Mouse (Mus musculus) embryonic facial prominence, embryonic 12.5 days (tissue): Measurements from ENCODE around the gene Ptbp1. TPM values are rescaled to one million over a fixed set of nuclear protein-coding genes. Genes with fewer than 3 reads are reported as not detected.
A peak's percentile ranks its signal among the peaks of the same experiment; 100 is the strongest.

Source experiments
- ATAC-seq: fragments of 200-750 bp; cut with Nextera tagmentation; 2 replicates; pipeline ENCODE4 v1.8.0; 2017; ENCODE audit not compliant: insufficient number of reproducible peaks, insufficient read depth, low FRiP score, low TSS enrichment
- H3K27ac ChIP-seq: fragments of 300-500 bp; sonication (generic); 2 replicates; pipeline ENCODE4 v1.5.1; 2016; ENCODE audit warnings: mild to moderate bottlenecking
- H3K27me3 ChIP-seq: fragments of 300-500 bp; sonication (generic); 2 replicates; pipeline ENCODE4 v1.6.1; 2016; ENCODE audit warnings: mild to moderate bottlenecking, moderate library complexity
- H3K36me3 ChIP-seq: fragments of 300-500 bp; sonication (generic); 2 replicates; pipeline ENCODE4 v1.6.1; 2016; ENCODE audit warnings: mild to moderate bottlenecking
- H3K4me1 ChIP-seq: fragments of 300-500 bp; sonication (generic); 2 replicates; pipeline ENCODE4 v1.6.1; 2016
- H3K4me2 ChIP-seq: fragments of 300-500 bp; sonication (generic); replicated peaks from 2 replicates; pipeline ENCODE4 v1.6.1; 2016; ENCODE audit warnings: mild to moderate bottlenecking, moderate library complexity
- H3K4me3 ChIP-seq: fragments of 300-500 bp; sonication (generic); 2 replicates; pipeline ENCODE4 v1.5.1; 2016; ENCODE audit warnings: mild to moderate bottlenecking
- H3K9ac ChIP-seq: fragments of 300-500 bp; sonication (generic); 2 replicates; pipeline ENCODE4 v1.6.1; 2016; ENCODE audit warnings: mild to moderate bottlenecking, moderate library complexity
- H3K9me3 ChIP-seq: fragments of 300-500 bp; sonication (generic); 2 replicates; pipeline ENCODE4 v1.6.1; 2016; ENCODE audit warnings: mild to moderate bottlenecking, moderate library complexity
- WGBS: fragments of 180-500 bp; shearing (Covaris S2); methylation state at CpG from one replicate; pipeline ENCODE4 v1.1.7; 2016; 5-methylcytosine and 5-hydroxymethylcytosine counted together
- polyA plus RNA-seq: library from polyadenylated mRNA; unstranded; fragments of >200 nt; fragmentation: Nextera tagmentation; extraction: Ambion mirVana; gene quantifications from 2 replicates; pipeline ENCODE4 v1.2.1, GENCODE M21; 2016

Ptbp1 gene
- polyA plus RNA-seq, 1 experiment from 2014 or later: 363 TPM

- Histone ChIP-seq H3K4me2 (no peak overlapping the region), H3K9ac (no peak overlapping the region), H3K4me3 (no peak overlapping the region), H3K27me3 (no peaks in the 10 kb centered on the region), H3K36me3 (no peaks in the 10 kb centered on the region), H3K27ac (no peak overlapping the region), H3K9me3 (no peaks in the 10 kb centered on the region), H3K4me1 (peaks cover 13% of the 10 kb centered on the region)
- ATAC-seq: no peak
- WGBS: 91% methylated on average over 3 of the region's 3 CpGs
Measured at GRCm38 (mm10) chr10:79836918-79837317, 17.3 kb upstream of the Ptbp1 start.

DNA sequence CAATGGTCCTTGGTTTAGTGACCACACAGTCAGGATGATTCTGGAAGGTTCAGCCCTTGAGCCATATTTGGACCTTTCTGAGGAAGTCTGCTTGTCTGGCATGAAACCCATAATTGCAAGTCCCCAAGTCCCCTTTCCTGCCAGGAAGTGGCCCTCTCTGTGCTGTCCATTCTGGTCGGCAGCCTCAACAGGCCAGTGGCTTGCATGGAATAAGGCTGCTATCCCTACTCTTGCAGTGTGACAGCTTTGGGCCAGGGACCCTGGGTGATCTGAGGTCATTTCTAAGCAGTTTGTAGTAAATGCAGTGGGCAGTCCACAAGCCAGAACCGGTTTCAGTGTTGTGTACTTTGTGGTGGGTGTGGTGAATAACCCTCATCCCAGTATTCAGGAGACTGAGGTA is 16.1 kb upstream of the Ptbp1 start:
- Histone ChIP-seq H3K9me3 (no peaks in the 10 kb centered on the region), H3K4me1 (peaks cover 19% of the 10 kb centered on the region), H3K4me3 (no peak overlapping the region), H3K36me3 (no peaks in the 10 kb centered on the region), H3K4me2 (no peak overlapping the region), H3K27me3 (no peaks in the 10 kb centered on the region), H3K9ac (no peak overlapping the region), H3K27ac (no peak overlapping the region)
- ATAC-seq: no peak
- 50% methylated on average over 2 of the region's 2 CpGs for WGBS

DNA sequence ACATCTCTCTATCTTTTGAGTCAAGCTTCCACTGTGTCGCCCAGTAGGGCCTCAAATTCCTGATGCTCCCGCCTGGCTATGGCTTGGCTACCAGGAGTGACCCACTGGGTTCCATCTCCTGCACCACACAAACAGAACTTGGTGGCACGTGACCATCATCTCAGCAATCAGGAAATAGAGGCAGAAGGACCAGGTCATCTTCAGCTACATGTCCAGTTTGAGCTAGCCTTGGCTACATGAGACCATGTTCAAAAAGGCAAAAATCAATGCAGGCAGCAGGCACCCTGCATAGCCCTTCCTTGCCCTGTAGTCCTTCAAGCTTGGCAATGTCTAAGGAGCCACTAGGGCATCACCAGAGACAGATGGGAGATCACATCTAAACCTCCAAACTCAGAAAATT is 14.1 kb upstream of the Ptbp1 start:
- H3K9me3 ChIP-seq: no peaks in the 10 kb centered on the region
- H3K4me1 ChIP-seq: peaks cover 29% of the 10 kb centered on the region
- H3K27me3 ChIP-seq: no peaks in the 10 kb centered on the region
- peak overlapping the region; percentile 56 for H3K4me2 ChIP-seq
- peak overlapping the region; percentile 93 for H3K27ac ChIP-seq
- ATAC-seq: no peak
- no peaks in the 10 kb centered on the region for H3K36me3 ChIP-seq
- H3K4me3 ChIP-seq: peak overlapping the region; percentile 35; the same call in 1 of the 2 replicates
- 0 out of 2 replicates have a peak overlapping the region, but pooled peaks have one; percentile 38 for H3K9ac ChIP-seq
- WGBS: 94% methylated on average over 3 of the region's 3 CpGs

DNA sequence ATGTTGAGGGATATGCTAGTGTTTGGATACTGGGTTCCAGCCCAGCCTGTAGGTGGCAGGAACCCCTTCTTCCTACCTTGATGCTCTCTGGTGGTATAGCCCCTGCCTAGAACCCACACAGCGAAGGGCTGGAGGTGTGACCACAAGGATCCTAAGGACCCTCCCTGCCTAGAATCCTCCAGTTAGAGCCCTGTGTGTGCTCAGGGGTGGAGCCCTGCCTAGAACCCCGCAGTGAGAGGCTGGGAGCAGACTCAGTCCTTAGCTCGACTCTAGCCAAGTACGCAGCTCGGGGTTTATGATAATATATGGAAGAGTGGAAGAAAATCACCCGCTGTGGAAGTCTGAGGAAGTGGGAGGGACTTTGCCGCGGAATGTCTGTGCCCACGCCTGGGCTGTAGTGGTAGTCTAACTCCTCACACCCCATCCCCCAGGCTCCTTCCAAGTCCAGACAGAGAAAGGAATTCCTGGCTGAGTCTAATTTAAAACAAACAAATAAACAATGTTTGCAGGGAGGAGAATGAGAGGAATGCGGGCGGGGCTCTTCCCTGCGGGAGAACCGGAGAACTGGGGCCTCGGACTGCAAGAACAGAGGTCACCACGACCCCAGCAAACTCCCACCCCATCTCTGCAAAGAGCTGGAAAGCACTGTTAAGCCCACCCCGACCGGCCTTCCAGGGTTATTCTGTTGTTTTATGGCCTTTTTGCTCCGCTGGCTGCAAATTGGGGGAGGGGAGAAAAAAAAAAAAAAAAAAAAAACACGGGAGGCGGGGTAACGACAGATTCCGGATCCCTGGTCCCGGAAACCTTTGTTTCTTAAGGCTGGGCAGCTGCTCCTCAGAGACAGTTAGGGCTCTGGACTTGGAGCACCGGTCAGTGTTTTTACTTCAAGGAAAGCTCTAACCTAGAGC is 13.3 kb upstream of the Ptbp1 start:
- Histone ChIP-seq H3K9ac (peak overlapping the region; percentile 40; the same call in 1 of the 2 replicates), H3K4me2 (peak overlapping the region; percentile 56), H3K9me3 (no peaks in the 10 kb centered on the region), H3K36me3 (no peaks in the 10 kb centered on the region), H3K27ac (peak overlapping the region; percentile 93), H3K4me3 (peak overlapping the region; percentile 35), H3K4me1 (peaks cover 29% of the 10 kb centered on the region), H3K27me3 (no peaks in the 10 kb centered on the region)
- under 1% methylated on average over 23 of the region's 24 CpGs for WGBS
- ATAC-seq: peak; percentile 94

DNA sequence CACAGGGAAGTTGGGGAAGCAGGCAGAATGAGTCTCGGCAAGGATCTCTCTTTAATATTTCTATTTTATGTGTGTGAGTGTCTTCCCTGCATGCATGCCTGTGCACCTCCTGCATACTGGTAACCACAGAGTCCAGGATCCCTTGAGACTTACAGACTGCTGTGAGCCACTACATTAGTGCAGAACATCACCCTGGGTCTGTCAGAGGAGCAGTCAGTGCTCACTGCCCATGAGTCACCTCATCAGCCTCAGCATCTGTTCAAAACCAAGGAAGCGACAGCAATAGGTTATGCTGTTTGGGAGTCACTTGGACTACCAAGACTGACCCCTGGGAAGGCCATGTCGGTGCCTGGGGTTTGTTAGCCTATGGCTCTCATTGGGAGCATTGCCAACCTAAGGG is 11.9 kb upstream of the Ptbp1 start:
- H3K9ac ChIP-seq: no peak overlapping the region
- no peak overlapping the region for H3K4me2 ChIP-seq
- H3K9me3 ChIP-seq: no peaks in the 10 kb centered on the region
- no peaks in the 10 kb centered on the region for H3K36me3 ChIP-seq
- H3K4me1 ChIP-seq: peaks cover 29% of the 10 kb centered on the region
- no peaks in the 10 kb centered on the region for H3K27me3 ChIP-seq
- ATAC-seq: no peak
- no peak overlapping the region for H3K4me3 ChIP-seq
- H3K27ac ChIP-seq: peak overlapping the region; percentile 1; the same call in 1 of the 2 replicates
- 77% methylated on average over 3 of the region's 3 CpGs for WGBS

GRCm38 (mm10) chr10:79843476-79843875 is 10.8 kb upstream of the Ptbp1 start:
- no peak overlapping the region for H3K4me3 ChIP-seq
- H3K9me3 ChIP-seq: no peaks in the 10 kb centered on the region
- 61% methylated on average over 6 of the region's 6 CpGs for WGBS
- H3K27me3 ChIP-seq: no peaks in the 10 kb centered on the region
- no peak overlapping the region for H3K4me2 ChIP-seq
- no peak for ATAC-seq
- H3K27ac ChIP-seq: peak overlapping the region; percentile 47; the same call in 1 of the 2 replicates
- no peaks in the 10 kb centered on the region for H3K36me3 ChIP-seq
- H3K9ac ChIP-seq: no peak overlapping the region
- H3K4me1 ChIP-seq: peaks cover 29% of the 10 kb centered on the region

DNA sequence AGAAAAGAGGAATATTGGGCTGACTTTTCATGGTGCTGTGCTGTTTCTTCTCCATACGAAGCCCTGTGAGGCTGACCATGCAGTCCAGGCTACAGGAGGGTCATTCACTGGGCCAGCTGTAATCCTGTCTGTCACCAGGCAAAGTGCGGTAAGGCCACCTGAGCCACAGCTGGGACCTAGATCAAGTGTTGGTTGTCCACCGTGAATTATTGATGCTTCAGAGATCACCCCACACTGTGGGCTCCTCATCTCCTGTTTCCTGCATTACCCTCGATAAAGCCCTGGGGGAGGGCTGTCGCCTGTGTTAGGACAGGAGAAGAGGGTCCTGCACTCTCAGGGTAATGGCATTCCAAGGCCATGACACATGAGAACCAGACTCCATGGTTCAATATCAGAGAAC is 7.7 kb upstream of the Ptbp1 start:
- H3K4me2 ChIP-seq: no peak overlapping the region
- no peaks in the 10 kb centered on the region for H3K27me3 ChIP-seq
- 54% methylated on average over 5 of the region's 5 CpGs for WGBS
- H3K9ac ChIP-seq: no peak overlapping the region
- no peaks in the 10 kb centered on the region for H3K9me3 ChIP-seq
- no peaks in the 10 kb centered on the region for H3K36me3 ChIP-seq
- H3K27ac ChIP-seq: no peak overlapping the region
- no peak overlapping the region for H3K4me3 ChIP-seq
- H3K4me1 ChIP-seq: peaks cover 22% of the 10 kb centered on the region
- ATAC-seq: no peak

DNA sequence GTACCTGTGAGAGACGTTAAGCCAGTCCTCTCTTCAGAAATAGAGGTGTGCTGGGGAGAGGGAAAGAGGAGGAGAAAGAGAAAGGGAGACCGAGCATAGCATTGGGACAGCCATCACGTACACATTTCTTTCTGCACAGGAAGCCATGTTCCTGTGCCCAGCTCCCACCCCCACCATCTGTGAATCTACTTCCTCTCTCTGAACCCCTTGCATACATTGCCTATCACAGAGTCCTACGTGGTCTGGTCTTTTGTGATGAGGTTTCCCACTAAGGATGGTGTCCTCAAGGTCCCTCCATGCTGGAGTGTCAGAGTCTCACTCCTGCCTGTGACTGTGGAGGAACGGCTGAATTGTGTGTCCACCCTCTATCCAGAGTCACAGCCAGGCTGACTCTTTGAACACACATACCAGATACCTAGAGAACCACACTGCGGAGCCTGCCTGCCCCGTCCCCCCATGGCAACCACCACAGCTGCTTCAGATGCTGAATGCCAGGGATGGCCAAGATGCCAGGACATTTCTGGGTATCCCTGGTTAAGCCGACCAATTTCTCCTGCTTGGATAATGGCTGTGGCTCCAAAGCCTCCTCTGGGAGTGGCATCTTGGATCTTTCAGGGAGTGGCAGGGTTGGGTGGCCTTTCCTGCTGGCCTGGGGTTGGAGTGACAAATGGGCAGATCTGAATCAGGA is 4.1 kb upstream of the Ptbp1 start:
- no peak for ATAC-seq
- no peak overlapping the region for H3K4me3 ChIP-seq
- peaks cover 22% of the 10 kb centered on the region for H3K4me1 ChIP-seq
- no peak overlapping the region for H3K27ac ChIP-seq
- no peaks in the 10 kb centered on the region for H3K9me3 ChIP-seq
- no peak overlapping the region for H3K4me2 ChIP-seq
- 86% methylated on average over 8 of the region's 8 CpGs for WGBS
- H3K27me3 ChIP-seq: no peaks in the 10 kb centered on the region
- no peak overlapping the region for H3K9ac ChIP-seq
- no peaks in the 10 kb centered on the region for H3K36me3 ChIP-seq

DNA sequence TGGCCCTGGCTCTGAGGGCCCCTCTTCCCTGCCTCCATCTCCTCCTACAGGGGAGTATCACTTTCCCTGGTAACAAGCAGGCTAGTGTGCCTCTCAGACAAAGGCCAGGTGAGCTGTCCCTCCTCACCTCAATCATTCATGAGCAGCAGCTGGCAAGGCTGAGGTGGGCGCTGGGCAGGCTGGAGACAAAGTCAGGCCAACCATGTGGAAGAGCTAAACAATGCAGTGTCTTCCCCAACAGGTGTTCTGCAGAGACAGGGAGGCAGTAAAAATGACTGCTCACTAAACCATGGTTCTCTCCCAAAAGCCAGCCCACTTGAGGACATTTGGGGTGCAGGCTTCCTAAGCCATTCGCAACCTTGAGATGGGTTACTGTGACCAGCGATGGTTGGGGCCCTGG is 2.6 kb upstream of the Ptbp1 start:
- 59% methylated on average over 3 of the region's 3 CpGs for WGBS

GRCm38 (mm10) chr10:79852107-79852789 is 2.0 kb upstream of the Ptbp1 start:
- peak overlapping the region; percentile 15; the same call in 1 of the 2 replicates for H3K4me3 ChIP-seq
- H3K4me1 ChIP-seq: peaks cover 37% of the 10 kb centered on the region
- H3K9me3 ChIP-seq: no peaks in the 10 kb centered on the region
- peak overlapping the region; percentile 53 for H3K9ac ChIP-seq
- no peaks in the 10 kb centered on the region for H3K27me3 ChIP-seq
- peak overlapping the region; percentile 100 for H3K27ac ChIP-seq
- H3K36me3 ChIP-seq: peaks cover 10% of the 10 kb centered on the region
- no peak for ATAC-seq
- WGBS: 34% methylated on average over 9 of the region's 9 CpGs
- H3K4me2 ChIP-seq: peak overlapping the region; percentile 99

More for the DNA sequence above, 2.6 kb upstream of the Ptbp1 start:
- Histone ChIP-seq H3K36me3 (peaks cover 5% of the 10 kb centered on the region), H3K4me3 (0 out of 2 replicates have a peak overlapping the region, but pooled peaks have one; percentile 15), H3K4me2 (peak overlapping the region; percentile 99), H3K9me3 (no peaks in the 10 kb centered on the region), H3K27me3 (no peaks in the 10 kb centered on the region), H3K9ac (peak overlapping the region; percentile 53; the same call in 1 of the 2 replicates), H3K27ac (peak overlapping the region; percentile 100), H3K4me1 (peaks cover 32% of the 10 kb centered on the region)
- ATAC-seq: no peak

DNA sequence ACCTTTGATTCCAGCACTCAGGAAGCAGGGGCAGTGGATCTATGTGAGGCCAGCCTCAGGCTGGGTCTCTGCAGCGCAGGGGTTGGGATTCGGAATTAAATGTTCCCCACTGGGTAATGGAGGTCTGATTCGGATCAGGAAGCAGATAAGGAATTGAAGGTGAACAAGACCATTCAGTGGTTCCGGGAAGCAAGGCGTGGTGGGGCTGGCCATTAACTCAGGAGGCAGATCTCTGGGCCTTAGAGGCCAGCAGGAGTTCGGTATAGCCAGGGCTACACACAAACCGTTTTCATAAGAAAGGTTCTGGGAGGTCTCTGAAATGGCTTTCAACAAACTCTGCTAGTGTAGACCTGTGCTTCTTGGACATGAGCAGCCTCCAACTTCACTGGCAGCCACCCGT is 1.4 kb upstream of the Ptbp1 start:
- no peak for ATAC-seq
- 22% methylated on average over 8 of the region's 8 CpGs for WGBS

More for the DNA sequence above, 1.4 kb upstream of the Ptbp1 start:
- Histone ChIP-seq H3K4me2 (peak overlapping the region; percentile 99), H3K4me1 (peaks cover 43% of the 10 kb centered on the region), H3K4me3 (peak overlapping the region; percentile 99), H3K27ac (peak overlapping the region; percentile 100), H3K9ac (peak overlapping the region; percentile 53), H3K9me3 (no peaks in the 10 kb centered on the region), H3K36me3 (peaks cover 16% of the 10 kb centered on the region), H3K27me3 (no peaks in the 10 kb centered on the region)
